Mouse (Mus musculus) MEL (cell line): ENCODE measurements around the gene Gm11037.

Experiments
- CTCF ChIP-seq, 3 experiments: IDR thresholded peaks in 2 of 3; conservative IDR thresholded peaks in 1 of 3; 2 replicates each; pipeline ENCODE4 v1.5.1; 2011 to 2012; ENCODE audit warnings: low read length in 3 of 3, low read depth in 2 of 3, mild to moderate bottlenecking in 2 of 3, improper control_type of control experiment in 1 of 3, inconsistent platforms in 1 of 3, mixed read lengths in 1 of 3, moderate library complexity in 1 of 3; ENCODE audit not compliant: control insufficient read depth in 1 of 3, insufficient read depth in 1 of 3, poor library complexity in 1 of 3, severe bottlenecking in 1 of 3
- E2F4 ChIP-seq: IDR thresholded peaks from 2 replicates; pipeline ENCODE4 v1.6.1; 2011; ENCODE audit warnings: low read depth, low read length, improper control_type of control experiment, borderline replicate concordance
- ELF1 ChIP-seq: IDR thresholded peaks from 2 replicates; pipeline ENCODE4 v1.6.1; 2014; ENCODE audit warnings: low read depth, mild to moderate bottlenecking, inconsistent platforms, low read length, improper control_type of control experiment, moderate library complexity
- EP300 ChIP-seq, 2 experiments: IDR thresholded peaks; 2 replicates each; pipeline ENCODE4 v1.6.1; 2011; ENCODE audit warnings: improper control_type of control experiment in 2 of 2, low read length in 2 of 2, low read depth in 1 of 2, mild to moderate bottlenecking in 1 of 2
- GABPA ChIP-seq: IDR thresholded peaks from 2 replicates; pipeline ENCODE4 v1.6.1; 2012; ENCODE audit warnings: low read depth, mild to moderate bottlenecking, inconsistent platforms, low read length, improper control_type of control experiment, moderate library complexity
- HCFC1 ChIP-seq: IDR thresholded peaks from 2 replicates; pipeline ENCODE4 v1.6.1; 2012; ENCODE audit warnings: low read depth, mild to moderate bottlenecking, inconsistent platforms, low read length, improper control_type of control experiment, moderate library complexity
- POLR2A ChIP-seq, 2 experiments: IDR thresholded peaks; 2 replicates each; pipeline ENCODE4 v1.6.1; 2011 to 2012; ENCODE audit warnings: low read length in 2 of 2, mild to moderate bottlenecking in 2 of 2, control low read depth in 1 of 2, improper control_type of control experiment in 1 of 2, low read depth in 1 of 2, moderate library complexity in 1 of 2; ENCODE audit not compliant: control insufficient read depth in 1 of 2, insufficient read depth in 1 of 2, poor library complexity in 1 of 2
- TCF12 ChIP-seq: IDR thresholded peaks from 2 replicates; pipeline ENCODE4 v1.6.1; 2014; ENCODE audit warnings: low read depth, mild to moderate bottlenecking, inconsistent platforms, low read length, improper control_type of control experiment, moderate library complexity
- UBTF ChIP-seq: IDR thresholded peaks from 2 replicates; pipeline ENCODE4 v1.6.1; 2012; ENCODE audit warnings: low read depth, mild to moderate bottlenecking, inconsistent platforms, low read length, improper control_type of control experiment, moderate library complexity, borderline replicate concordance; ENCODE audit not compliant: insufficient read depth
- ZKSCAN1 ChIP-seq: IDR thresholded peaks from 2 replicates; pipeline ENCODE4 v1.6.1; 2012; ENCODE audit warnings: low read depth, mild to moderate bottlenecking, inconsistent platforms, low read length, improper control_type of control experiment, moderate library complexity
- ZNF384 ChIP-seq: IDR thresholded peaks from 2 replicates; pipeline ENCODE4 v1.6.1; 2012; ENCODE audit warnings: low read depth, mild to moderate bottlenecking, inconsistent platforms, low read length, improper control_type of control experiment

DNA sequence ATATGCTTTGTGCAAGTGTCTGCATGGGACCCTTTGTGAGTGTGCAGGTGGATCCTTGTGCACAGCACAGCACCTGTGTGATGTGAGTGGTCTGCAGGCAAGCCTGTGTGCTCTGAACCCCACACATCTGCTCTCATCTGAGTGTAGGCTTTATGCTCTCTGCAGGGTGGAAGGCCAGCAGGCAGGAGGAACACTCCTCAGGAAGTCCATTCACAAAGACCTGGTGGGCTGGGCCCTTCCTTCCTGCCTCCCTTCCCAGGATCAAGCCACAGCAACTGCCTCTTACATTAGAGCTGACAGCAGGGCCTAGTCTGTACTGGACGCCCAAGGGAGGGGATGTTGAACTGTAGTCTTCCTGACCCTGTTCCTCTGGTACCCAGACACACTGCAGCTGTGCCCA, 1.1 kb downstream of the Gm11037 start:
- TF ChIP-seq POLR2A (IDR thresholded peaks at IDR 0.05; ENCODE audit: control insufficient read depth in 1 of 2, insufficient read depth in 1 of 2, low read depth in 1 of 2, low read length in 2 of 2, poor library complexity in 1 of 2) (no peak), TCF12 (no peak), GABPA (no peak), E2F4 (no peak), CTCF (IDR thresholded peaks at IDR 0.05 in 2 of 3, conservative IDR thresholded peaks at IDR 0.05 in 1 of 3; ENCODE audit: control insufficient read depth in 1 of 3, insufficient read depth in 1 of 3, low read depth in 2 of 3, low read length in 3 of 3, poor library complexity in 1 of 3, severe bottlenecking in 1 of 3) (no peak), ELF1 (no peak), ZKSCAN1 (no peak), UBTF (no peak), EP300 (IDR thresholded peaks at IDR 0.05; ENCODE audit: low read depth in 1 of 2, low read length in 2 of 2) (no peak), ZNF384 (no peak), HCFC1 (no peak)
